Mouse (Mus musculus): ENCODE measurements around the gene Mgat5. TPM values are rescaled to one million over a fixed set of nuclear protein-coding genes. Genes with fewer than 3 reads are reported as not detected.

The Mgat5 gene
- polyA plus RNA-seq, 1 experiment, result 29.3 TPM

DNA sequence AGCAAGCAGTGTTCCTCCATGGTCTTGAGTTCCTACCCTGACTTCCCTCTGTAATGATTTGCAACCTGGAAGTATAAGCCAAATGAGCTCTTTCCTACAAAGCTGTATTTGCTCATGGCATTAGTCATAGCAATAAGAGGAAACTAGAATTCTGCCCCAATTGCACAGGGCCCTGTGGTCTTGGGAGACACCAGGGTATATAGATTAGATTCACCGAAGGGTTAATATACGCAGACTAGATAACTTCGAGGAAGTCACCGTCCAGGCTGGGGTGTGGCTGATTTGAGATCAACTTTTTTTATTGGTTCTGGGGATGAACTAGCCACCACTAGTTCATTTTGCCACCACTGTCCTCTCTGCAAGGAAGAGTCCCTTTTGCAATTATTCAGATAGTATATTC, 2.5 kb upstream of the Mgat5 start:
- TF ChIP-seq CTCF (IDR thresholded peaks at IDR 0.05; ENCODE audit: borderline replicate concordance, extremely low read depth, insufficient read depth, insufficient read length) (no peak), POLR2A (IDR thresholded peaks at IDR 0.05; ENCODE audit: borderline replicate concordance, extremely low read depth, insufficient read depth, insufficient read length, poor library complexity, severe bottlenecking) (no peak)
- DNase-seq (ENCODE audit: low read depth), result no peak

- peak; percentile 74 for DNase-seq (ENCODE audit: low read depth)
- TF ChIP-seq POLR2A (IDR thresholded peaks at IDR 0.05; ENCODE audit: borderline replicate concordance, extremely low read depth, insufficient read depth, insufficient read length, poor library complexity, severe bottlenecking), result no peak
- TF ChIP-seq CTCF (IDR thresholded peaks at IDR 0.05; ENCODE audit: borderline replicate concordance, extremely low read depth, insufficient read depth, insufficient read length), result peak; percentile 11; the same call in 1 of the 2 replicates
These were observed 1.5 kb upstream of the Mgat5 start for GRCm38 (mm10) chr1:127203231-127203764.

- TF ChIP-seq POLR2A (IDR thresholded peaks at IDR 0.05; ENCODE audit: borderline replicate concordance, extremely low read depth, insufficient read depth, insufficient read length, poor library complexity, severe bottlenecking) (no peak), CTCF (IDR thresholded peaks at IDR 0.05; ENCODE audit: borderline replicate concordance, extremely low read depth, insufficient read depth, insufficient read length) (no peak)
- DNase-seq (ENCODE audit: low read depth), result no peak
These were observed 745 bp downstream of the Mgat5 start for GRCm38 (mm10) chr1:127205501-127206019.

DNA sequence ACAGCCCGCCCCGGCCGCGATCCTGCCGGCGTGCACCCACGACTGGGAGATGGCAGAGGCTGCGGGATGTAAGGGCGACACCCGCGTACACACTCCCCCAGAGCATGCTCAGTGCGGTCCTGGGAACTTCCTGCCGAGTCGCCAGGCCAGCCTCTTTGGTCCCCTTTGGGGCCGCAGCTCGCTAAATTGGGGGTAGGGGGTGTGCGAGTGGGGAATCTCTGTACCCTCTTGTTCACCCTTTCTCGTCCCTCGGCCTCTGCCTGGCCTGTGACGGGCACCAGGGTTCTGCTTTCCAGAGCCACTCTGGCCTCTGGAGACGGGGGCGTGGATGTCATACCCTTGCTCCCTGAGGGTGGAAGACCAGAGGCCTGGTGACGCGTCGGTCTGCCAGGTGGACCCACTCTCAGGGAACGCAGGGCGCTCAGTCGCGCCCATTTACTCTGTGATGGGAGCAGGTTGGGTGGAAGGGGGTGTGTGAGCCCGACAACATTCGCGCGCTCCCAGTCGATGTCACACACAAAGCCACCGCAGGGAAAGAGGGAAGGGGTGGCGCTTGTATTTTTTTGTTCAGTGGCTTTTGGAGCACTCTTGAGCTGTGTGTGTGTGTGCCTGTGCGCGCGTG, 1.3 kb downstream of the Mgat5 start:
- peak; percentile 77 for DNase-seq (ENCODE audit: low read depth)
- TF ChIP-seq CTCF (IDR thresholded peaks at IDR 0.05; ENCODE audit: borderline replicate concordance, extremely low read depth, insufficient read depth, insufficient read length) (no peak), POLR2A (IDR thresholded peaks at IDR 0.05; ENCODE audit: borderline replicate concordance, extremely low read depth, insufficient read depth, insufficient read length, poor library complexity, severe bottlenecking) (peak; percentile 36; the same call in 1 of the 2 replicates)

GRCm38 (mm10) chr1:127206881-127207555, 2.2 kb downstream of the Mgat5 start:
- TF ChIP-seq POLR2A (IDR thresholded peaks at IDR 0.05; ENCODE audit: borderline replicate concordance, extremely low read depth, insufficient read depth, insufficient read length, poor library complexity, severe bottlenecking) (no peak), CTCF (IDR thresholded peaks at IDR 0.05; ENCODE audit: borderline replicate concordance, extremely low read depth, insufficient read depth, insufficient read length) (no peak)
- DNase-seq (ENCODE audit: low read depth), result peak; percentile 63

- no peak for TF ChIP-seq CTCF (IDR thresholded peaks at IDR 0.05; ENCODE audit: borderline replicate concordance, extremely low read depth, insufficient read depth, insufficient read length)
- TF ChIP-seq POLR2A (IDR thresholded peaks at IDR 0.05; ENCODE audit: borderline replicate concordance, extremely low read depth, insufficient read depth, insufficient read length, poor library complexity, severe bottlenecking), result no peak
- peak; percentile 44 for DNase-seq (ENCODE audit: low read depth)
These were observed 3.4 kb downstream of the Mgat5 start for GRCm38 (mm10) chr1:127208167-127208566.

DNA sequence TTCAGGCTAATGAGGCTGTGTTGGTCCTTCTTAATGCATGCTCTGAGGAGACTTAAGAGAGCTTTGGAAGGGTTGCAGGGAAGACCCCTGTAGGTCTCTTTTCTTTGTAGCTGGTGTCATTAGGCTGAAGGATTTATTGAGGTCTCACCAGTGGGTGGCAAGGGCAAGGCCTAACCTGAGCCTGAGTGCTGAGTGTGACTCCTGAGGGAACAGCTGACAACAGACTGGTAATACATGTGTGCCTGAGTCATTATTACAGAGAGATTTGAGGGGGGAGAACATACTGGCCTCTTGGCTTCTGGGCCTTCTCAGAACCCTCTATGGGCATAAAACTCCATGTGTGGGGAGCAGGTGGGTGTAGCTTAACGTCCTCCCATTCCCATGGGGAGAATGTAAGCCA, 8.0 kb downstream of the Mgat5 start:
- DNase-seq (ENCODE audit: low read depth), result no peak
- TF ChIP-seq POLR2A (IDR thresholded peaks at IDR 0.05; ENCODE audit: borderline replicate concordance, extremely low read depth, insufficient read depth, insufficient read length, poor library complexity, severe bottlenecking), result no peak
- no peak for TF ChIP-seq CTCF (IDR thresholded peaks at IDR 0.05; ENCODE audit: borderline replicate concordance, extremely low read depth, insufficient read depth, insufficient read length)

DNA sequence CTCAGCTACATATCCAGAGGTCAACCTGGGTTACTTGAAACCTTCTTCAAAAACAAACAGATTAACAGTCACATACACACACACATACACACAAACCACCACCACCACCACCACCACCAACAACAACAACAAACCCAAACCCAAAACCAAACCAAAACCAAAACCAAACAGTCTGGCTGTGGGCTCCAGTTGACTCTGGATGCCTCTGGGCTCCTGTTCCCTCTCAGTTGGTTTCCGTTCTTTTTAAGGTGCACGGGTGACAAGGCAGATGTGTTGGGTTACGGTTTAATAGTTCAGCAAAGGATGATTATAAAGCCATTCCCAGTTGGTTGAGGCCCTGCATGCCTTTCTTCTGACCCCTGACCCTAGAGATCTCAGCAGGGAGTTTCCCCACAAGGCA, 8.6 kb downstream of the Mgat5 start:
- DNase-seq (ENCODE audit: low read depth), result no peak
- TF ChIP-seq POLR2A (IDR thresholded peaks at IDR 0.05; ENCODE audit: borderline replicate concordance, extremely low read depth, insufficient read depth, insufficient read length, poor library complexity, severe bottlenecking), result no peak
- TF ChIP-seq CTCF (IDR thresholded peaks at IDR 0.05; ENCODE audit: borderline replicate concordance, extremely low read depth, insufficient read depth, insufficient read length), result no peak

GRCm38 (mm10) chr1:127214585-127215232, 9.9 kb downstream of the Mgat5 start:
- DNase-seq (ENCODE audit: low read depth), result no peak
- no peak for TF ChIP-seq CTCF (IDR thresholded peaks at IDR 0.05; ENCODE audit: borderline replicate concordance, extremely low read depth, insufficient read depth, insufficient read length)
- TF ChIP-seq POLR2A (IDR thresholded peaks at IDR 0.05; ENCODE audit: borderline replicate concordance, extremely low read depth, insufficient read depth, insufficient read length, poor library complexity, severe bottlenecking), result no peak

DNA sequence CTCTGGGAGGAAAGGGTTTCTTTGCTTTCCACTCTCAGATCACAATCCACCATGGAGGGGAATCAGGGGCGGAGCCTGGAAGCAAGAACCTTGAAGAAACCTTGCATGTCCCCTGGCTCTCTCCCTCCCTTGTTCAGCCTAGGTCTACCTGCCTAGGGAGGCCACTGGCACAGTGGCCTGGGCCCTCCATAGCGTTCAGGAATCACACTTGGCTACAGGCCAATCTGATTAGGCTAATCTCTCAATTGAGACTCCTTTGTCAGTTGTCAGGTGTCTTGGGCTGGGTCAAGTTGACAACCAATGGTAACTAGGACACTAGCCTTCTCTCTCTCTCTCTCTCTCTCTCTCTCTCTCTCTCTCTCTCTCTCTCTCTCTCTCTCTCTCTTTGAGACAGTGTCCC, 12.2 kb downstream of the Mgat5 start:
- no peak for DNase-seq (ENCODE audit: low read depth)
- TF ChIP-seq CTCF (IDR thresholded peaks at IDR 0.05; ENCODE audit: borderline replicate concordance, extremely low read depth, insufficient read depth, insufficient read length) (no peak), POLR2A (IDR thresholded peaks at IDR 0.05; ENCODE audit: borderline replicate concordance, extremely low read depth, insufficient read depth, insufficient read length, poor library complexity, severe bottlenecking) (no peak)

GRCm38 (mm10) chr1:127217665-127218064, 12.8 kb downstream of the Mgat5 start:
- no peak for DNase-seq (ENCODE audit: low read depth)
- TF ChIP-seq CTCF (IDR thresholded peaks at IDR 0.05; ENCODE audit: borderline replicate concordance, extremely low read depth, insufficient read depth, insufficient read length), result no peak
- TF ChIP-seq POLR2A (IDR thresholded peaks at IDR 0.05; ENCODE audit: borderline replicate concordance, extremely low read depth, insufficient read depth, insufficient read length, poor library complexity, severe bottlenecking), result no peak
